Mouse (Mus musculus) ES-E14 (cell line): ENCODE data around the gene A730061H03Rik.

Experiments
- CHD2 ChIP-seq: IDR thresholded peaks from 2 replicates; pipeline ENCODE4 v1.6.1; 2014; ENCODE audit warnings: mild to moderate bottlenecking, low read depth, low read length, inconsistent platforms
- HCFC1 ChIP-seq: IDR thresholded peaks from 2 replicates; pipeline ENCODE4 v1.6.1; 2012; ENCODE audit warnings: low read length, inconsistent platforms, borderline replicate concordance; ENCODE audit not compliant: insufficient read depth
- MAFK ChIP-seq: IDR thresholded peaks from 2 replicates; pipeline ENCODE4 v1.6.1; 2014; ENCODE audit warnings: mild to moderate bottlenecking, low read depth, low read length, inconsistent platforms; ENCODE audit not compliant: insufficient read depth
- ZC3H11A ChIP-seq: IDR thresholded peaks from 2 replicates; pipeline ENCODE4 v1.6.1; 2012; ENCODE audit warnings: low read depth, mild to moderate bottlenecking, inconsistent platforms, low read length, borderline replicate concordance
- ZNF384 ChIP-seq: IDR thresholded peaks from 2 replicates; pipeline ENCODE4 v1.6.1; 2012; ENCODE audit warnings: low read depth, low read length, inconsistent platforms

GRCm38 (mm10) chr14:55576376-55576775 lies 16.2 kb upstream of the A730061H03Rik start:
- no peak for TF ChIP-seq MAFK
- no peak for TF ChIP-seq HCFC1
- TF ChIP-seq ZC3H11A, result no peak
- no peak for TF ChIP-seq CHD2
- TF ChIP-seq ZNF384, result no peak
